Mouse (Mus musculus) embryonic facial prominence, embryonic 14.5 days (tissue): Measurements from ENCODE around the gene Kif6. TPM values are rescaled to one million over a fixed set of nuclear protein-coding genes. Genes with fewer than 3 reads are reported as not detected.
A peak's percentile ranks its signal among the peaks of the same experiment; 100 is the strongest.

Experiments
- ATAC-seq: fragments of 200-750 bp; cut with Nextera tagmentation; 2 replicates; pipeline ENCODE4 v1.8.0; 2017; ENCODE audit warnings: low read depth, moderate number of reproducible peaks, moderate TSS enrichment
- DNase-seq: peaks from one replicate; pipeline ENCODE4 v3.0.0-alpha.2; 2015; ENCODE audit warnings: low spot score
- H3K27ac ChIP-seq: fragments of 300-500 bp; sonication (generic); replicated peaks from 2 replicates; pipeline ENCODE4 v1.5.1; 2014; ENCODE audit warnings: low read depth, mild to moderate bottlenecking, low read length, moderate library complexity
- H3K27me3 ChIP-seq: fragments of 300-500 bp; sonication (generic); replicated peaks from 2 replicates; pipeline ENCODE4 v1.6.1; 2014; ENCODE audit warnings: low read length; ENCODE audit not compliant: control insufficient read depth, insufficient read depth
- H3K36me3 ChIP-seq: fragments of 300-500 bp; sonication (generic); 2 replicates; pipeline ENCODE4 v1.6.1; 2014; ENCODE audit warnings: low read length, mixed read lengths; ENCODE audit not compliant: control insufficient read depth, insufficient read depth
- H3K4me1 ChIP-seq: fragments of 300-500 bp; sonication (generic); 2 replicates; pipeline ENCODE4 v1.6.1; 2014; ENCODE audit warnings: antibody characterized with exemption, low read length; ENCODE audit not compliant: control insufficient read depth, insufficient read depth
- H3K4me2 ChIP-seq: fragments of 300-500 bp; sonication (generic); 2 replicates; pipeline ENCODE4 v1.6.1; 2014; ENCODE audit warnings: low read depth, mild to moderate bottlenecking, low read length, moderate library complexity, mixed read lengths
- H3K4me3 ChIP-seq: fragments of 300-500 bp; sonication (generic); 2 replicates; pipeline ENCODE4 v1.5.1; 2014; ENCODE audit warnings: low read depth, mild to moderate bottlenecking, low read length
- H3K9ac ChIP-seq: fragments of 300-500 bp; sonication (generic); 2 replicates; pipeline ENCODE4 v1.6.1; 2014; ENCODE audit warnings: low read depth, mild to moderate bottlenecking, low read length, moderate library complexity, mixed read lengths
- H3K9me3 ChIP-seq: fragments of 300-500 bp; sonication (generic); 2 replicates; pipeline ENCODE4 v1.6.1; 2016; ENCODE audit warnings: low read length; ENCODE audit not compliant: control insufficient read depth
- WGBS: fragments of 180-500 bp; shearing (Covaris S2); extraction: QIAGEN DNeasy Blood & Tissue Kit; methylation state at CpG from one replicate; pipeline ENCODE4 v1.1.7; 2014; 5-methylcytosine and 5-hydroxymethylcytosine counted together
- polyA plus RNA-seq: library from polyadenylated mRNA; unstranded; fragments of >200 nt; fragmentation: Nextera tagmentation; extraction: Ambion mirVana; gene quantifications from 2 replicates; pipeline ENCODE4 v1.2.1, GENCODE M21; 2014

Kif6 gene
- polyA plus RNA-seq, 1 experiment from 2014 or later = 2.1 TPM

DNA sequence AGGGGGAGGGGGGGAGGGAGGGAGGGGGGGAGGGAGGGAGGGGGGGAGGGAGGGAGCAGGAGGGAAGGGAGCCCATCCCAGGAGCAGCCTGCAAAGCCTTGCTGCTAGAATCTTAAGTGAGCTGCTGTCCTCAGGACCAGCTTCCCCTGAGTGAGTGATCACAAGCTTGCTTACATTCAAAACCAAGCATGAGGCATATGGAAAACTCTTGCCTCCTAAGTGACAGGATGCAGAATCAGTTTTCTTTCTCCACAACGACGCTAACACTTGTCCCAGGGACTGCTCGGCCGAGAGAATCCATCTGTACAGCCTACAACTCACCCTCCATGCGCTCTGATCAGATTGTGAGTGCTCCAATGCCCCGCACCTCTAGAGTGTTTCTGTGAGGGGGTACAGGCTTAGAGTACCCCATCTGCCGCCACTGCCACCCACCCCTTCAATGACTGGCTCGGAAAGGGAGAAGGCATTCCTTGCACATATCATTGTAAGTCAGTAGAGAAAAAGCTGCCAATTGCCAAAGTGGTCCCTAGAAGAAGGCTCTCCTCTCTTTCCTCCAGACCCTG, 251.8 kb downstream of the Kif6 start:
- WGBS = 56% methylated on average over 8 of the region's 8 CpGs
- no peaks in the 10 kb centered on the region for H3K27me3 ChIP-seq
- no peaks in the 10 kb centered on the region for H3K36me3 ChIP-seq
- no peak for DNase-seq
- peaks cover 9% of the 10 kb centered on the region for H3K4me1 ChIP-seq
- H3K9ac ChIP-seq = no peak overlapping the region
- no peak for ATAC-seq
- no peaks in the 10 kb centered on the region for H3K9me3 ChIP-seq
- 0 out of 2 replicates have a peak overlapping the region, but pooled peaks have one; percentile 25 for H3K27ac ChIP-seq
- H3K4me3 ChIP-seq = no peak overlapping the region
- no peak overlapping the region for H3K4me2 ChIP-seq

DNA sequence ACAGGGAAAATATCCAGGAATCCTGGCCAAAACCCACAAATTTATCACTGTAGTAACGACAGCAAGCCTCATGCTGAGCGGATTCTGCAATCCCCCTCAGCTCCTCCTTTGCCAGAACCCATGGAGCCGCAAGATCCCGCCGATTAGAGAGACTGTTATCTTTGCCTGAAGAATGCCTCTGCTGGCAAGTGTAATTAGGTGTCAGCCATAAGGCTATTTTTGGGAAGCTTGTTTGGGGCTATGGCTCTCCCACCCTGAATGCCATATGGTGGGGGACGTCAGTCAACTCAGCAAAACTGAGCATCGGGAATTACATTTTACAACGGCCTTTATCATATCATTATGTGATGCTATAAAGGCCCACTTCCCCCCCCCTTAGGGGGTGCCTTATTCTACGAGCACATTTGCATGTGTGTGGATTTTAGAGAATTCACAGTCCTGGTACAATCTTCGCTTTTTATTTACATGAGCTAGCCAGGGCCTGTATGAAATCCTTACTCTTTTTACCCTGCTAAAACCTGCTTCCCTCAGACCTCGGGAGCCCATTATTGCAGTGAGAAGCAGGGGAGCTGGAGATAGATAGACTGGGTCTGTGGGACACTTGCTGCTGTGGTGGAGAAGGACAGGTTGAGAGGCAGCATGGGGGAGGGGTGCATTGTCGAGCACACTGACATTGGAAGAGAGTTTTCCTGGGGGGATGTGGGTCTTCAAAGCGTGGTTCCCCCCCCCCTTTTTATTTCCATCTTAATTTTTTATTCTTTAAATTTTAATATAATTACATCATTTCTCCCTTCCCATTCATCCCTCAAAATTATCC, 252.6 kb downstream of the Kif6 start:
- Histone ChIP-seq H3K9ac (no peak overlapping the region), H3K27me3 (no peaks in the 10 kb centered on the region), H3K36me3 (no peaks in the 10 kb centered on the region), H3K9me3 (no peaks in the 10 kb centered on the region), H3K4me1 (peaks cover 9% of the 10 kb centered on the region), H3K4me2 (no peak overlapping the region), H3K4me3 (no peak overlapping the region), H3K27ac (0 out of 2 replicates have a peak overlapping the region, but pooled peaks have one; percentile 25)
- WGBS = 23% methylated on average over 13 of the region's 13 CpGs
- DNase-seq (peak; percentile 75), ATAC-seq (peak; percentile 35; the same call in 1 of the 2 replicates)

DNA sequence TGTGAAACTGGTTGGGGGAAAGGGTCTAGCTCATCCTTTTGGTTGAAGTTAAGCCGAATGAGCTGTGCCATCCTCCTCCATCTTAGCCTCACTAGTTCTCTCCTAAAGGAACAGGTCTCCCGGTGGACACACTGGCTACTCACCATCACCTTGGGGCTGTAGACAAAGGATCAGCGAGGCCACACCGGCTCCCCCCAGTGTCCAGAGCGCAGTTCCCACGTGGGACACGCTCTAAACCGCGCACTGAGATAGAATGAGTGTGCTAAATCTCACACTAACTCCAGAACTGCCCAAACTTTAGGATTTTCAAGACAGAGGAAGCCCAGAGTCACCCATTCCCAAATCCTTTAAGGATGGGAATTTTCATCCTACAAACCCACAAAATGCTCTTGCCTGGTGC, 254.3 kb downstream of the Kif6 start:
- no peaks in the 10 kb centered on the region for H3K36me3 ChIP-seq
- no peak overlapping the region for H3K4me3 ChIP-seq
- no peaks in the 10 kb centered on the region for H3K9me3 ChIP-seq
- WGBS = 77% methylated on average over 9 of the region's 9 CpGs
- H3K4me2 ChIP-seq = no peak overlapping the region
- ATAC-seq (no peak), DNase-seq (no peak)
- H3K9ac ChIP-seq = no peak overlapping the region
- H3K27ac ChIP-seq = no peak overlapping the region
- H3K27me3 ChIP-seq = no peaks in the 10 kb centered on the region
- H3K4me1 ChIP-seq = peaks cover 1% of the 10 kb centered on the region; the same call in 1 of the 2 replicates

DNA sequence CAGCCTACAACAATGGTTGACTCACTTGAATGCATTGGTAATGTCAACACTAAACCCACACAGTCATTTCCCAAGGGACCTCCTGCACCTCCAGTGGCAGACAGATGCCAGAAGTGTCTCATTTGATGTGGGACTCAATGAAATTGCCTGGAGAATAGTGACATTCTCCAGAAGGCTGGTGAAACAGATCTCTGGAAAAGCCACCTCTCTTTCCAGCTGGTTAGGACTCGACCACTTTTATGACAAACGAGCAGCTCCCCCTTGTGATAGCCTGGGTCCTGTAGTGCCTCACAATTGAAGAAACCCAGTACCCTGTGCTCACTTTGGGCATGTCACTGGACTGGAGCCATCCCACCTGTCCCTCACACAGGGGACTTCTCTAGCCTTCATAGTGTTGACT, 257.4 kb downstream of the Kif6 start:
- Histone ChIP-seq H3K4me1 (peaks cover 3% of the 10 kb centered on the region; the same call in 1 of the 2 replicates), H3K36me3 (no peaks in the 10 kb centered on the region), H3K9me3 (no peaks in the 10 kb centered on the region), H3K27me3 (no peaks in the 10 kb centered on the region), H3K4me2 (no peak overlapping the region), H3K27ac (no peak overlapping the region), H3K9ac (no peak overlapping the region), H3K4me3 (no peak overlapping the region)
- WGBS = 33% methylated on average over 2 of the region's 2 CpGs
- ATAC-seq (0 out of 2 replicates have a peak, but pooled peaks have one; percentile 32), DNase-seq (peak; percentile 60)

DNA sequence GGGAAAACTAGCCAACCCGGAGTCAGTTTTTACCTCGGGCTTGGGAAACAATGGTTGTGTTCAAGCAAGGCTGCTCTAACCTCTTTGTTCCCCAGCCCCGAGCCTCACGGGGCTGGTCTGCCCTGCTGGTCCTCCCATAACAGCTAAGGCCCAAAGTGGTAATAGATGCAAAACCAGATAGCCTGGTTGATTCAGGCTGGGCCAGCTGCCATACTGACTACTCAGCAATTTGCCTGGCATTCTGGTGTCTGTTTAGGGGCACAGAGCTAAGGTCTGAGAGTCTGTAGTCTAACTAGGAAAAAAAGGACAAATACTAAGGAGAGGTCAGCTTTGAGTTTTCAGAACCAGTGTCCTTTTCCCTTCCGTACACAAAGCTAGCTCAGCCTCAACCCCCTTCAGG, 259.8 kb downstream of the Kif6 start:
- WGBS = 71% methylated on average over 5 of the region's 5 CpGs
- no peak overlapping the region for H3K27ac ChIP-seq
- no peaks in the 10 kb centered on the region for H3K36me3 ChIP-seq
- no peak for ATAC-seq
- no peaks in the 10 kb centered on the region for H3K27me3 ChIP-seq
- H3K4me1 ChIP-seq = peaks cover 7% of the 10 kb centered on the region; the same call in 1 of the 2 replicates
- H3K9ac ChIP-seq = no peak overlapping the region
- no peak overlapping the region for H3K4me2 ChIP-seq
- no peak overlapping the region for H3K4me3 ChIP-seq
- DNase-seq = no peak
- no peaks in the 10 kb centered on the region for H3K9me3 ChIP-seq

DNA sequence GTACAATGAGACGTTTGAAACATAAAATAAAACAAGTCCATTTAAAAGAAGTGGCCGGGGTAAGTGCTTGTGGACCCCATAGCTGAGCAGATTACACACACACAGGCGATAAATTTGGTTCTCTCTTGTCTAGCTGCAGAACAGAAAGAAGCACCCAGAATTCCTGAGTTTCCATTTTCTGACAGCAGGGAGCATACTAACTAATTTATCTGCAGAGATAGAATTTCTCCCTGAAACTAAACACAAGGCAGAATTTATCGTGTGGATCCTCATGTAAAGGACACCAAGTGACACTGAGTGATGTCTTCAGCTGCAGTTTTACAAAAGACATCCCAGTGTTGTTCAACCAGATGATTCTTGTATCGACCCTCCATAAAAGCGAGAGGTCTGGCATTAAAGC, 260.5 kb downstream of the Kif6 start:
- 50% methylated on average over 6 of the region's 6 CpGs for WGBS
- Histone ChIP-seq H3K27me3 (no peaks in the 10 kb centered on the region), H3K27ac (no peak overlapping the region), H3K9ac (no peak overlapping the region), H3K36me3 (no peaks in the 10 kb centered on the region), H3K4me1 (peaks cover 7% of the 10 kb centered on the region; the same call in 1 of the 2 replicates), H3K4me2 (no peak overlapping the region), H3K9me3 (no peaks in the 10 kb centered on the region), H3K4me3 (no peak overlapping the region)
- DNase-seq = no peak
- ATAC-seq = no peak

DNA sequence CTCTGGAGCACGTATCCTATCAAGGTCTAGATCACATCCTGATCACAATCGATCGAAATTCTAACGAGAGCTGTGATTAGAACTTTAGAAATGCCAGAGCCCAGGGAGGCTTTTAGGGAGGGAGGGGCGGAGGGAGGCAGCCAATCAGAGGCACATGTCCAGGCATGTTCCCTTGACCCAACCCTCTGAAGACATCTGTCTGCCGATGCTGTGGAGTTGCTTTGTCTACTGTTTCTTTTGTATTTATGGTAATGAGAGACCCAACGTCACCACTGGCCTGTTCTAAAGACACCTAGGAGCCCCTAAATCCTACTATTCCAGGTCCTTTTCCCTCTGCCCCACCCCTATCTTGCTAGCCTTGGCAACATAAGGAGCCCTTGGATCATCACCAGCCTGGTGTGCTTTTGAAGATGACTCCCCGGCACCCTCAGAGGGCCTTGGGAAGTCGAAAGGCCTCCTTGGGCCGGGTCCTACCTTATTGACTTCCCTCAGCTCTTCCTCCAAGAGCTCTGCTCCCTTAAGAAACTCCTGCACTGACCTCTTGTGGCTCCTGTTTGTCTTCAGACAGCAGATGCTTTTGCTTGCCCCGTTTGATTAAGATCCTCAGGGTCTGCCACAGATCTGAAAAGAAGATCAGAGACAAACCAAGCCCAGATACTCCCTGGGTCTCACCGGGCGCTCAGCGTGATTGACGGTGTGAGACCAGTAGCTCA, 261.2 kb downstream of the Kif6 start:
- WGBS = 51% methylated on average over 15 of the region's 15 CpGs
- Histone ChIP-seq H3K27ac (no peak overlapping the region), H3K4me2 (no peak overlapping the region), H3K4me3 (no peak overlapping the region), H3K4me1 (peaks cover 7% of the 10 kb centered on the region; the same call in 1 of the 2 replicates), H3K9ac (no peak overlapping the region), H3K36me3 (no peaks in the 10 kb centered on the region), H3K27me3 (no peaks in the 10 kb centered on the region), H3K9me3 (no peaks in the 10 kb centered on the region)
- no peak for ATAC-seq
- no peak for DNase-seq

DNA sequence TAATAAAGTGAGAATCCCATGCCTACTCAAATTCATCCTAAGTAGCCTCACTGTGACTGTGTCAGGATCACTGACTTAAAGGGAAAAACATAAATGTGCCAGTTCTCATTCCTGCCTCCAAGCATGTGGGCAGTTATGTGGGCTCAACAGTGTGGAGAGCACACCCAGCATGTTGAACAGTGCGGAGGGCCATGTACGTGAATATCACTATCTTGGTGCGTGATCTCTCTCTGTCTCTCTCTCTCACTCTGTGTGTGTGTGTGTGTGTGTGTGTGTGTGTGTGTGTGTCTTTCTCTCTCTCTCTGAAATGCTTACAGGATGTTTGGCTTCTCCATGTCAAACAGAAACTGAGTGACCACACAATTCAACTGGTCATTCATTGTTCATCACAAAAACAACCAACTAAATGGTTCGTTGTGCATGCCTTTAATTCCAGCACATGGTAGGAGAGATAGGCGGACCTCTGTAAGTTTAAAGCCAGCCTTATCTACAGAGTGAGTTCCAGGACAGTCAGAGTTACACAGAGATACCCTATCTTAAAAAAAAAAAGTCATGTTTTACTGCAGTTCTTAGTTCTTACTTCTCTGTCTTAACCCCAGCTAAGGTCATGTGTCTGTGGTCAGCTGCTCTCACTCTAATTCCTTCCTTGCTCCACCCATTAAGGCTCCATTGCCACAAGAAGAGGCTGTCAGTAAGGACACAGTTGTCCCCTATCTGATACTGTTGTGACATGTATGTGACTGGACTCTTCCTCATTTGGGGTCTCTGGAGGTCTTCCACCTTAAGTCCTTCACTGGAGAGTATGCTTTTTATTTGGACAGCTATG, 266.2 kb downstream of the Kif6 start:
- no peak overlapping the region for H3K4me2 ChIP-seq
- no peak for ATAC-seq
- no peaks in the 10 kb centered on the region for H3K27me3 ChIP-seq
- H3K36me3 ChIP-seq = no peaks in the 10 kb centered on the region
- H3K9ac ChIP-seq = no peak overlapping the region
- no peak for DNase-seq
- no peaks in the 10 kb centered on the region for H3K9me3 ChIP-seq
- no peak overlapping the region for H3K27ac ChIP-seq
- H3K4me3 ChIP-seq = no peak overlapping the region
- peaks cover 4% of the 10 kb centered on the region; the same call in 1 of the 2 replicates for H3K4me1 ChIP-seq
- WGBS = 82% methylated on average over 5 of the region's 5 CpGs
